Mouse (Mus musculus) heart, adult 2 months (tissue): ENCODE data around the gene Gm2663.

Source experiments
- CTCF ChIP-seq: fragments of 200-600 bp; IDR thresholded peaks from 2 replicates; pipeline ENCODE4 v1.8.1; 2022; ENCODE audit warnings: antibody characterized with exemption, mild to moderate bottlenecking, moderate library complexity
- POLR2A ChIP-seq: fragments of 200-500 bp; IDR thresholded peaks from 2 replicates; pipeline ENCODE4 v1.6.1; 2011; ENCODE audit warnings: mild to moderate bottlenecking, low read depth, low read length, control low read depth; ENCODE audit not compliant: insufficient read depth

DNA sequence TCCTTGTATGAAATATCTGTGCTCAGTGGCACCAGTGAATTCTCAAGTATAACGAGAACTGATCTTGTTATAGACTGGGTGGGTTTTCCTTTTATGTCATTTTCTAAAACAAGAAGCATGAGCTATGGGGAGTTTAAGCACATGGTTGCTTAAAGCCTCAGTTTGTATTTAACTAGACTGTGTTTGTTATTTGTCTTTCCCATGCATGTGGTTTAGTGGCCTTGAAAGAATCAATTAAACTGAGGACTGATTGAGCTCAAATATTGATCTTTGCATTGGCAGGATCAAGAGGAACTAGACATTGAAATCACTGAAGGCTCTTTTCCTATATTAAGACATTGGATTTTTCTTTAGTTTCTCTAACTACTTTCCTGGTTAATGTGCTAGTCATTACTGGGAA, 45.0 kb upstream of the Gm2663 start:
- no peak for TF ChIP-seq POLR2A
- no peak for TF ChIP-seq CTCF
